Mouse (Mus musculus) T-helper 1 cell (primary cell): ENCODE measurements at regions not wholly inside any gene's neighbourhood (a gene's known extent, or its start where the extent isn't known, plus 50 kb on each side); places are given as distances from the start of the nearest gene placed in this dataset.

ENCODE experiments used
- in situ Hi-C: fragments of 300-600 bp; cut with MboI, MseI; formaldehyde crosslinking; loops from one replicate; pipeline ENCODE4 v1.15.1; 2025; ENCODE audit warnings: high pct_unique_total_duplicates

- in situ Hi-C loops: no loop called here
Observed at GRCm38 (mm10) chr1:90398396-90398975, 194.7 kb downstream of the Ackr3 start.

- in situ Hi-C loops: loop anchor here (10.0 kb wide), 1 partner anchor 1618 kb away; no protein-coding TSS in a partner anchor
Observed at GRCm38 (mm10) chr1:90403057-90403456, 199.3 kb downstream of the Ackr3 start.

GRCm38 (mm10) chr1:90404717-90405487 is 197.9 kb upstream of the Cops8 start:
- in situ Hi-C loops: loop anchor here (10.0 kb wide), 1 partner anchor 1620 kb away; no protein-coding TSS in a partner anchor

GRCm38 (mm10) chr1:90406663-90407062 is 196.1 kb upstream of the Cops8 start:
- in situ Hi-C loops: loop anchor here (10.0 kb wide), 1 partner anchor 1622 kb away; no protein-coding TSS in a partner anchor

GRCm38 (mm10) chr1:90408504-90409215 is 194.1 kb upstream of the Cops8 start:
- in situ Hi-C loops: loop anchor here (10.0 kb wide), 1 partner anchor 1624 kb away; no protein-coding TSS in a partner anchor

- in situ Hi-C loops: loop anchor here (10.0 kb wide), 1 partner anchor 1624 kb away; no protein-coding TSS in a partner anchor
Observed at GRCm38 (mm10) chr1:90409236-90409635, 193.5 kb upstream of the Cops8 start.

GRCm38 (mm10) chr1:90412511-90413045 is 190.2 kb upstream of the Cops8 start:
- in situ Hi-C loops: no loop called here

- in situ Hi-C loops: no loop called here
Observed at GRCm38 (mm10) chr1:90414751-90415150, 188.0 kb upstream of the Cops8 start.

- in situ Hi-C loops: no loop called here
Observed at GRCm38 (mm10) chr1:90424066-90424821, 178.5 kb upstream of the Cops8 start.

GRCm38 (mm10) chr1:90428334-90428733 is 174.4 kb upstream of the Cops8 start:
- in situ Hi-C loops: no loop called here

- in situ Hi-C loops: no loop called here
Observed at GRCm38 (mm10) chr1:90428774-90429173, 174.0 kb upstream of the Cops8 start.

- in situ Hi-C loops: no loop called here
Observed at GRCm38 (mm10) chr1:90430480-90430879, 172.3 kb upstream of the Cops8 start.

- in situ Hi-C loops: no loop called here
Observed at GRCm38 (mm10) chr1:90431783-90432182, 171.0 kb upstream of the Cops8 start.

- in situ Hi-C loops: no loop called here
Observed at GRCm38 (mm10) chr1:90433911-90434310, 168.9 kb upstream of the Cops8 start.

GRCm38 (mm10) chr1:90440638-90441037 is 162.1 kb upstream of the Cops8 start:
- in situ Hi-C loops: no loop called here

- in situ Hi-C loops: no loop called here
Observed at GRCm38 (mm10) chr1:90441134-90441868, 161.5 kb upstream of the Cops8 start.

GRCm38 (mm10) chr1:90442250-90443240 is 160.2 kb upstream of the Cops8 start:
- in situ Hi-C loops: no loop called here

- in situ Hi-C loops: no loop called here
Observed at GRCm38 (mm10) chr1:90449571-90450226, 153.1 kb upstream of the Cops8 start.
